Mouse (Mus musculus): ENCODE measurements around the gene Zbtb14. TPM values are rescaled to one million over a fixed set of nuclear protein-coding genes. Genes with fewer than 3 reads are reported as not detected.

Gene Zbtb14
- polyA plus RNA-seq, 1 experiment from 2014 or later: 17.7 TPM

DNA sequence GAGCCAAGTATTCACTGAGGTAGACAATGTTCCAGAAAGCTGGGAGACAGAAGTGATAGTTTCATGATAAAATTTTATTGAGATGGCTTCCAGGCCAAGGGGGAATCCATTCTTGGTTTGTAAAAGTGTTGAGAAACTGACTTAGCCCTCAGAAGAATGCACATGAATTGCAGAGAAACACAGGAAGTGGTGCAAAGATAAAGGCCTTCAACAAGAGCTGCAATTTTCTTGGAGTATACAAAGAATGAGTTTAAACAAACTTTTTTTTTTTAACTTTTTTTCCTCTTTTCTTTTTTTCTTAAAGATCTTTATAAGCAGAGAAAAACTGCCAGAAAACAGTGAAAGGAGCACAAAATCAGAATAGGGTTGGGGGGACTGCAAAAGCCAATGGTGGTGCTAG lies 33.3 kb downstream of the Zbtb14 start:
- Histone ChIP-seq H3K4me3 (replicated peaks) (peak overlapping the region; percentile 76), H3K27ac (no peak overlapping the region), H3K27me3 (replicated peaks) (no peaks in the 10 kb centered on the region), H3K9ac (peak overlapping the region; percentile 91; the same call in 1 of the 2 replicates), H3K36me3 (no peaks in the 10 kb centered on the region), H3K4me2 (replicated peaks) (peak overlapping the region; percentile 62), H3K9me3 (no peaks in the 10 kb centered on the region), H3K4me1 (replicated peaks) (no peaks in the 10 kb centered on the region)
- no peak for ATAC-seq

GRCm38 (mm10) chr17:69416920-69417661 lies 34.2 kb downstream of the Zbtb14 start:
- Histone ChIP-seq H3K4me1 (replicated peaks) (no peaks in the 10 kb centered on the region), H3K4me2 (replicated peaks) (peak overlapping the region; percentile 62), H3K9me3 (no peaks in the 10 kb centered on the region), H3K9ac (peak overlapping the region; percentile 91), H3K27ac (peak overlapping the region; percentile 99), H3K36me3 (no peaks in the 10 kb centered on the region), H3K27me3 (replicated peaks) (no peaks in the 10 kb centered on the region), H3K4me3 (replicated peaks) (peak overlapping the region; percentile 76)
- peak; percentile 100 for ATAC-seq
- WGBS: under 1% methylated on average over 56 of the region's 56 CpGs

DNA sequence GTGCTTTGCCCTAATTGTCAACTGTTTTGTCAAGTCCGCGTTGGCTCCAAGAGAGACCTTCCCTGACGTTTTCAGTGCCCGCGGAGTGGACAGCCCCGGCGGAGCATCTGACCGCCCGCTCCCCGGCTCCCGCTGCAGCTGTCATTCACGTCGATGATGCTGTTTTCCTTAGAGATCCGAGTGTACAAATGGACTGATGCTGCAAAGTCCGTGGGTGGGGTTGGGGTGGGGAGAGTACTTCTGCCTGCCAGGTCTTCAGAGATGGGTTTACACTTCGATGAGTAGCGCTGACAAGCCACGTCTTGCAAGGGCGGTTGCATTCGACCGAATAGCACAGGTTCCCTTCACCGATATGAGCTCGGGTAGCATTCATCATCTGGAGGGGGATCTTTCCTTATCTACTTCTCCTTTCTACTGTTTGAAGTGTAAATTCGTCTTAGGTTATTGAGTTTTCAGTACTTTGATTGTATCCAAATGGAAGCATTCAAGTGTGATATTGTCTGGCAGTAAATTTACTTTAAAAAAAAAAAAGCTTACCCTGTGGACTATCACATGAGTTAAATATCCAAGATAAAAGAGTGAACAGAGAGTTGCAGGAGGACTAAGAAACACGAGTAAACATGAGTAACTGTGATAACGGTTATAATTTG lies 35.0 kb downstream of the Zbtb14 start:
- peak overlapping the region; percentile 91 for H3K9ac ChIP-seq
- peak; percentile 76 for ATAC-seq
- no peaks in the 10 kb centered on the region for H3K9me3 ChIP-seq
- peak overlapping the region; percentile 76 for H3K4me3 ChIP-seq (replicated peaks)
- WGBS: 3% methylated on average over 26 of the region's 26 CpGs
- H3K27me3 ChIP-seq (replicated peaks): no peaks in the 10 kb centered on the region
- no peaks in the 10 kb centered on the region for H3K4me1 ChIP-seq (replicated peaks)
- no peaks in the 10 kb centered on the region for H3K36me3 ChIP-seq
- peak overlapping the region; percentile 99 for H3K27ac ChIP-seq
- H3K4me2 ChIP-seq (replicated peaks): peak overlapping the region; percentile 62

GRCm38 (mm10) chr17:69421592-69421991 lies 38.7 kb downstream of the Zbtb14 start:
- no peak overlapping the region for H3K4me2 ChIP-seq (replicated peaks)
- H3K9me3 ChIP-seq: no peaks in the 10 kb centered on the region
- no peak overlapping the region for H3K27ac ChIP-seq
- ATAC-seq: no peak
- H3K4me3 ChIP-seq (replicated peaks): no peak overlapping the region
- H3K9ac ChIP-seq: no peak overlapping the region
- no peaks in the 10 kb centered on the region for H3K36me3 ChIP-seq
- H3K27me3 ChIP-seq (replicated peaks): no peaks in the 10 kb centered on the region
- 17% methylated on average over 1 of the region's 1 CpGs for WGBS
- H3K4me1 ChIP-seq (replicated peaks): no peaks in the 10 kb centered on the region

- 64% methylated on average over 5 of the region's 5 CpGs for WGBS
- H3K4me1 ChIP-seq (replicated peaks): peaks cover 6% of the 10 kb centered on the region; the same call in 1 of the 2 replicates
- H3K4me3 ChIP-seq (replicated peaks): no peak overlapping the region
- ATAC-seq: no peak
- no peak overlapping the region for H3K4me2 ChIP-seq (replicated peaks)
- H3K36me3 ChIP-seq: no peaks in the 10 kb centered on the region
- H3K27ac ChIP-seq: no peak overlapping the region
- no peaks in the 10 kb centered on the region for H3K9me3 ChIP-seq
- no peak overlapping the region for H3K9ac ChIP-seq
- H3K27me3 ChIP-seq (replicated peaks): peaks cover 25% of the 10 kb centered on the region
These were observed 55.0 kb downstream of the Zbtb14 start for GRCm38 (mm10) chr17:69437836-69438235.

DNA sequence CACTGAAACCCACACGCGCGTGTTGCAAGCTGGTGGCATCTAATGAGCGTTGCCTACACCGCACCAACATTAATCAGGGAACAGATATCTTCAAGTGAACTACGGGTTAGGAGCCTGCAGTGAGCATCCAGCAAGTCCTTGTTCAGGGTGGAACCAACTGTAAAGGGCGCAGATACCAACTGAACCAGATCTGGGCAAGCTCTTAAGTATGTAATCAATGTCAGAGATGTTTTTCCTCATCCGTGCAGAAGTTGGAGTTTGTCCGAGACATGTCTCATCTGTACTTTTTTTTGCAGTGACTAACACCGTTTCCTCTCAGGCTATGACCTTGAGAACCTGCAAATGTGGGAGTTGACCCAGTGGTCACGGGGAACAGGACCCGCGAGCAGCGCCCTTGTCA lies 55.6 kb downstream of the Zbtb14 start:
- Histone ChIP-seq H3K36me3 (no peaks in the 10 kb centered on the region), H3K27me3 (replicated peaks) (peaks cover 25% of the 10 kb centered on the region), H3K4me3 (replicated peaks) (0 out of 2 replicates have a peak overlapping the region, but pooled peaks have one; percentile 32), H3K4me2 (replicated peaks) (peak overlapping the region; percentile 71), H3K9me3 (no peaks in the 10 kb centered on the region), H3K4me1 (replicated peaks) (peaks cover 6% of the 10 kb centered on the region; the same call in 1 of the 2 replicates), H3K9ac (no peak overlapping the region), H3K27ac (no peak overlapping the region)
- 33% methylated on average over 14 of the region's 14 CpGs for WGBS
- no peak for ATAC-seq

DNA sequence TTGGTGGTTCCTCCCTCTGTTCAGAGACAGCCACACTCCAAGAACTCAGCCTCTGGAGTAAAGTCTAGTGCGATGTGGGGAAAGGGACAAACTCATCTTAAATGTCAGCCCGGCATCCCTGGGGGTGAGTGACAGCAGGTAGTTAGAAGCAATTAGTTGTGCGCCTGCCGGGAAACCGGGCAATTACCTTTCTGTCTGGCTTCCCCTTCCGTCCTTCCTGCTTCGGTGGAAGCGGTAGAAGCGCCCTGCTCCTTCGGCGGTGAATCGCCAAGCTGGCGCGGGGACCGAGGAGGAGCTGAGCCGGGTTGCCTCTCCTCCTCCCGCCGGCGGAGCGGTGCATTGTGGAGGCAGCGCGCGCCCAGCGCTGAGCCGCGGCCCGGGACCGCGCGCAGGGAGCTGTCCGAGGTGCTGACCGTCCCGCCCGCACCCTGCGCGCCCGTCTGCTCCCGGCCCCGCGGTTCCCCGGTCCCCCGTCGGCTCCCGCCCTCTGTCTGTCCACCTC lies 56.2 kb downstream of the Zbtb14 start, which contains the start of gene Akain1:
Gene Akain1, plus strand, starts transcription at position 337 of the 502 bp plus-strand sequence.
- peak; percentile 98 for ATAC-seq
- Histone ChIP-seq H3K9me3 (no peaks in the 10 kb centered on the region), H3K36me3 (no peaks in the 10 kb centered on the region), H3K9ac (no peak within 1 kb of the TSS), H3K4me1 (replicated peaks) (peaks cover 6% of the 10 kb centered on the region; the same call in 1 of the 2 replicates), H3K4me3 (replicated peaks) (peak within 1 kb of the TSS; percentile 32), H3K4me2 (replicated peaks) (peak within 1 kb of the TSS; percentile 71), H3K27ac (no peak within 1 kb of the TSS), H3K27me3 (replicated peaks) (peaks cover 25% of the 10 kb centered on the region)
- 1% methylated on average over 33 of the region's 44 CpGs for WGBS

- Histone ChIP-seq H3K27me3 (replicated peaks) (peaks cover 25% of the 10 kb centered on the region), H3K9me3 (no peaks in the 10 kb centered on the region), H3K9ac (no peak overlapping the region), H3K36me3 (no peaks in the 10 kb centered on the region), H3K4me3 (replicated peaks) (peak overlapping the region; percentile 32), H3K4me2 (replicated peaks) (peak overlapping the region; percentile 71), H3K4me1 (replicated peaks) (peaks cover 6% of the 10 kb centered on the region; the same call in 1 of the 2 replicates), H3K27ac (no peak overlapping the region)
- WGBS: under 1% methylated on average over 51 of the region's 52 CpGs
- peak; percentile 71 for ATAC-seq
These were observed 57.0 kb downstream of the Zbtb14 start for GRCm38 (mm10) chr17:69439571-69440480.

Other genes with a start within 250 kb of the Zbtb14 start
- gene Akain1, start 56.3 kb downstream of the Zbtb14 start, polyA plus RNA-seq (2015; fragmentation: Nextera tagmentation; extraction: Ambion mirVana): 0.09 TPM in 1 of 2 replicates, not detected in the other